Mouse (Mus musculus) thymus, postnatal 25 days (tissue): Measurements from ENCODE around the gene Ece1.

Experiments
- DNase-seq: peaks from one replicate; pipeline ENCODE4 v3.0.0; 2022

Ece1 gene

DNA sequence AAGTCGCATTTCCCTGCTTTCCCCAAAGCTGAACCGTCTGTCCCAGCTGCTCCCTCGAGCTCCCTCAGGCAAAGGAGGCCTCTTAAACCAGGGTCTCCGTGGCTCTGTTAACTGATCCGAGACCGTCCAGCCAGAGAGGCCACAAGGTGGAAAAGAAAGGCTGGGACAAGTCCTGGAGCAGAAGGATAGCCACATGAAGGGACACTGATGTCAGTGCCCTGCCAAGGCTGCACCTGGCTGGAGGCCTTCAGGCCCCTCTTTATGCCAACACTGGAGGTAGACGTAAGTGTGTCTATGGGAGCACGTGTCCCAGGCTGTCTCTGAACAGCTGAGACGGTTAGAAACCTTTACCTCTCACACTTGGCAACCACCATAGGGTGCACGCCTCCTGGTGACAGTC, 57.1 kb downstream of the Ece1 start:
- no peak for DNase-seq

DNA sequence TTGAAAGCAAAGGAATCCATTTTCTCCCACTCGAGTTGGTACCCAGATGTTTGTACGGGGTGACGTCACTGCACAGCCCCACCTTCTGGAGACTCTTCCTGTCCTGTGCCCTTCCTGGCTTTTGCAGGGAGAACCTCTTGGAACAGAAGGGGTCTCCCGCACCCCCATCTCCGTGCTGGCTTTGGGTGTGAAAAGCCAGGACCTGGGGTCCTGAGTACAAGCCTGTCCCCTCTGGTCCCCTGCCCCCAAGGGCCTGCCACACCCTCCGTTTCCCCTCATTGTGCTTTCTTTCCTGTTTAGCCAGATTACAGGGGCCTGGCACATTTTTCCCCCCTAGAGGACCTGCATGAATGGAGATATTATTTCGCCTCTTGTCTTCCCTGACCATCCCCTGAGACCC, 58.0 kb downstream of the Ece1 start:
- DNase-seq, result no peak

DNA sequence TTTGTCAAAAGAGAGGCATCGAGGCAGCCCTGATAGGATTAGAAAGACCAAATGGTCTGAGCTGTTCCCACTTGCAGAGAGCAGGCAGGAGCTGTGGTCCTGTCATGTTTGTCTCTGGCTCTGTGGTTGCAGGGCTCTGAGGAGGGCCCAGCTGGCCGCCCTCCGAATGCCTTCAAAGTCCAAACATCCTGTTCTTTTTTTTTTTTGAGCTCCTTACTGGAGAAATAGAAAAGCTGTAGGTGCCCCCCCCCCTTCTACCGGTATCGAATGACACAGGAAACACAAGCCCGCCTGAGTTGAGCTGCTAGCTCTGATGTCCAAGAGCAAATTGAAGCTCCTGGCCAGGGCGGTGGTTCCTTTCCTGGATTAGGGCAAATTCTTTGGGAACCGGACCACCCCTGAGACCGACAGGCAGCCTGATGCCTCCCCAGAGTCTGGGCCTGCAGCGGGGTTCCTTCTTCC, 58.5 kb downstream of the Ece1 start:
- DNase-seq, result no peak

DNA sequence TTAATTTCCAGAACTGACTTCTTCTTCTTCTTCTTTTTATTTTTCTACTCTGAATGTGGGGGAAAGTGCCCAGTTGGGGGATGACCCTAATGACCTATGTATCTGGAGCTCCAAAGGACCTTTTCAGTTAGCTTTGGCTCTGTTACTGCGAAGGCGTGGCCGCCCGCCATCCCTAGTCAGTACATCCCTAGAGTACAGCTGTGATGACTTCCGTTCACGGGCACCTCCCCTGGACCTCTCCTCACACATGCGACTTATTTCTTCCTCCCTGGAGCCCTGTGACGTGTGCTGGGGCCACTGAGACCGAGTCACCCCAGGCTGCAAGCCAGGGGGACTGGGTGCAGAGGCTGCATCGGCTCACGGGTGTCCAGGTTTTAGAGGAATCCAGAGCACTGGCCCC, 59.5 kb downstream of the Ece1 start:
- no peak for DNase-seq

DNA sequence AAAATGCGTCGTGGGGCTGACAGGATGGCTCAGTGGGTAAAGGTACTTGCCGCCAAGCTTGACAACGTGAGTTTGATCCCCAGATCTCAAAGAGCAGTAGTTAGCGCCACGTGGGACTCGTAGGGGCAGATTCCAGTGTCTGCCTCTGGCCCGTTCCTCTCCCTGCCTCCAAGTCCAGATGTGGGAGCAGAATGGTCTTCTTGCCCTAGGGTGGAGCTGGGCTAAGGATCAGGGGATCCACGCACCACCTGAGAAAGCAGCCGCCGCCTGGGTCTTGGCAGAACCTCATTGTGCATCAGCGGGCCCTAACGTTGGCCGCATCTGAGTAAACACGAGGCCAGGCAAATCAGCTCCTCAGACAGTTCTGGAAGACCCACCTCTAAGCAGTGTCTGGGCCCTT, 61.0 kb downstream of the Ece1 start:
- no peak for DNase-seq

DNA sequence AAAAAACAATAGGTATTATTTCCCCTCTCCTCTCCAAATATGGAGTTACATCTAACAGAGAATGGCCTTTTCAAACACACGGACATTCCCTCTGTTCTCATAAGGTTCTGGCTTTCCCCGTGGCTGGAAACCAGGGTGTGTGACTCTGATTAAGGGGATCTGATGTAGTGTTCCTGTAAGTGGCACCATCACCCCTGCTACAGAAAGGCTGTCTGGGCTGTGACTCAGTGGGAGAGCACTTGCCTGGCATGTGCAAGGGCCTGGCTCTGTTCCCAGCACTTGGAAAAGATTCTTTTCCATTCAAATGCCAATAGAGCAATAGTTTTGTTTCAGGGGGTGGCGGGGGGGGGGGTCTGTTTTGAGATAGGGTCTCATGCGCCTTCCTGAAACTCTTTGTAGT, 63.1 kb downstream of the Ece1 start:
- no peak for DNase-seq

DNA sequence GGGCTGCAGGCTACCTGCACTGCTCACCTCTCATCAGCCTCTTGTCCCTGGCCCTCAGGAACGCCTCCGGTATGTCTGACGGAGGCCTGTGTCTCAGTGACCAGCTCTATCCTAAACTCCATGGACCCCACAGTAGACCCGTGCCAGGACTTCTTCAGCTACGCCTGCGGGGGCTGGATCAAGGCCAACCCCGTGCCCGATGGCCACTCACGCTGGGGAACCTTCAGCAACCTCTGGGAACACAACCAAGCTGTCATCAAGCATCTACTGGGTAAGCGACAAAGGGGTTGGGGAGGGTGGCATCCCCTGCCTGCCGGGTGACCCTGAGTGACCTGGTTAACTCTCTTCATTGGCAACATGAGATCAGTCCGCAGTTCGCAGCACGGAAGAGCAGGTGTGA, 64.1 kb downstream of the Ece1 start:
- no peak for DNase-seq

DNA sequence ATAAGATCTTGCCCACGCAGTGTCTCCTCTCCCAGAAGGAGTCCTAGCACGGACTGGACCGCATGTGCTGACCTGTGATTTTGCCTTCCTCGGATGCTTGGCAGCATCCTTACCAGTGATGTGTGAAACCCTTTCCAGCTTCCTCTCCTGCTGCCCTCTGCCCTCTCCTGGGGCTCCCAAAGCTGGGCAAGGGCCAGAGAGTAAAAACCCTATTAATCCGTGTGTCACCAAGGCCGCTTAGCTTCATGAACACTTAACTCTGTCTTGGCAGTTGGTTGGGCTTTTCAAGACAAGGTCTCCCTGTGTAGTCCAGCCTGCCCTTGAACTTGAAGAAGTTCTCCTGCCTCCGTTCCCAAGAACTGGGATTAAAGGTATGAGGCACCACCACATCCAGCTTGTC, 65.1 kb downstream of the Ece1 start:
- DNase-seq, result no peak

DNA sequence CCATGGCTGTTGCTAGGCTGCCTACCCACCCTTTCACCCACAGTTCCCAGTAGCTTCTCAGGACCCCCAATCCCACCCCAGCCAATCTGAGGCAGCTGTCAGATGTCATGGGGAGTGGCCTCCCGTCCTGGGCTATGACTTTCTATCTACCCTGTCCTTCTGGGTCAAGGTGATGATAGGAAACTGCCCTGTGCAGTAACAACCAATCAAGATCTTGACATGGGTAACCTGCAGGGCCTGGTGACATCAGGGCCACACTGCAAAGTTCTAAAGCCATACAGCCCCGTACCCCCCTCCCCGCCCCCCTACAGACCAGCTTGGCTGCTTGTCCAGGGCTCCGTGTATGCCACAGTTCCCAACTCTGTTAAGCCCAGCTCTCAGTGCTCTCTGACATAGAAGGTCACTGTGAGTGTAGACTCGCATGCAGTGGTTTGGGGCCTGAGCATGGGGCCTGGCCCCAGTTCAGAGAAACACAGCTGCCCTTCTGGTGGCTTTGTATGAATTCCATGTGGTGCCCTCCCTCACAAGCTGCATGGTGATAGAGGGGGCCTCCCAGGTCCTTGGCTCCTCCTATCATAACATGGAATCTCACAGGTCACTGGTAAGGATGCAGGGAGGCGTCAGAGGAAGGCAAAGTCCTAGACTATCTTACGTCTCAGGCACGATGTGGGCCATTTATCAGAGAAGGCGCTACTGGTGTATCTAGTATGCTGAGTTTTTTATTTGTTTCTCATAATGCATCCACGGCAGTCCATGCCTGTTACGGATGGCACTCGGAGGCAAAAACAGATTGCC, 65.9 kb downstream of the Ece1 start:
- no peak for DNase-seq

DNA sequence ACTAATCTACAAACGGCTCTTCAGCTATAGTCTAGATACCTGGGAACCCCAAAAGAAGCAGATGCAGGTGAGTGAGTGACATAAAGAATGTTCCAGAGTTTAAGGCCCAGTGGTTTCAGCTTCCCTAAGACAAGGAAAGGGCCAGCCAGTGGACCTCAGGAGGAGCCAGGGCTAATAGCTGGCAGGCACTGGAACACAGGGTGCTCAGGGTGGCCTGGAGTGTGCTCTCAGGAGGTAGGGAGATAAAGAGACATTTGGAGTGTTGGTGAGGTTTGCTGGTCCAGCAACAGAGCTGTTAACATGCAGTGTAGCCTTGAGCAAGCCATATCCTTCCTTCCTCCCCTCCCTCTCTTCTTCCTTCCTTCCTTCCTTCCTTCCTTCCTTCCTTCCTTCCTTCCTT, 66.8 kb downstream of the Ece1 start:
- DNase-seq, result no peak

DNA sequence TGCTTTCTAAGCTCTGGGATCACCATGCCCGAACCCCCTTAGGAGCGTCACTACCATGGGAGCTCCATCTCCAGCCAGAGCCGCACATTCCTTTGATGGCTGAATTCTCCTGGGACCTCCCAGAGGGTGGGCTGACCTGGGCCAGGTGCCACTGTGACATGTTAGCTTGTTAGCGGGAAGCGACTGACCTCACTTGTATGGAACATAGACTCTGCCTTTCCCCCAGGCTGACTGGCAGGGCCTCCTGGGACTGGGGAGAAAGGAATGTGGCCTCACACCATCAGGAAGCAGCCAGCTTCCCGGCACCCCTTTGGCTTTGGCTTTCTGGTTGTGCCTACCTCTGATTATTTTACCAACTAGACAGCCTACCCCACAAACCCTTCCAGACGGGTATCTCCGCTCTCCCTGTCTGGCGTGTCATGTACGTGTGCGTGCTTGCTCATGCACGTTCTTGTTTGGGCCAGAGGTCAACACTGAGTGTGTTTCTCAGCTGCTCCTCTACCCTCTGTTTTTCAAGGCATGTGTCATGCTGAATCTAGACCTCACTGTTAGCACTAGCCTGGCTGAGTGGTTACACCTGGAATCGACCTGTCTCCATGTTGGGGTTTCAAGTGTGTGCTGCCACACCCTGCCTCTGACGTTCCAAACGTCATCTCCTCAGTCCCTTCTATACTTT, 67.4 kb downstream of the Ece1 start:
- no peak for DNase-seq

DNA sequence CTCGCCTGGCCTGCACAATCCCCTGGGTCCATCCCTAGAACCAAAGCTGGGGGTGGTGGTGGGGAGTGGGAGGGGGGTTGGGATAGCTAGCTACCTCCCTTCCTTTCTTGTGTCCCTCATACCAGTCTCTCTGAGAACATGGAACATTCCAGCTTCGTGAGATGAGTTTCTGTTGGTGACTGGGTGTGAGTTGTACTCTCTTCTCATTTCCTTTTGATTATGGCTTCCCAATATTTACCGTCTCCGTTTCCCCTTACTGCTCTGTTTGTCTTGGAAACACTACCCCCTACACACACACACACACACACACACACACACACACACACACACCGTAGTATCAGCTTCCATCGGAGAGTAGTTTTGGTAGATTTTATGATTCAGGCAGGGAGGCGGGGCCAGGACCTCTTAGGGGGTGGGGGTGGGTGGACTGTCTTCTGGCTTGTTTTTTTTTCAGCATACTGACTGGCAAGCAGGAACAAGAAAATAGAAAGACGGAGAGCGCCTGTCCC, 68.5 kb downstream of the Ece1 start:
- no peak for DNase-seq

DNA sequence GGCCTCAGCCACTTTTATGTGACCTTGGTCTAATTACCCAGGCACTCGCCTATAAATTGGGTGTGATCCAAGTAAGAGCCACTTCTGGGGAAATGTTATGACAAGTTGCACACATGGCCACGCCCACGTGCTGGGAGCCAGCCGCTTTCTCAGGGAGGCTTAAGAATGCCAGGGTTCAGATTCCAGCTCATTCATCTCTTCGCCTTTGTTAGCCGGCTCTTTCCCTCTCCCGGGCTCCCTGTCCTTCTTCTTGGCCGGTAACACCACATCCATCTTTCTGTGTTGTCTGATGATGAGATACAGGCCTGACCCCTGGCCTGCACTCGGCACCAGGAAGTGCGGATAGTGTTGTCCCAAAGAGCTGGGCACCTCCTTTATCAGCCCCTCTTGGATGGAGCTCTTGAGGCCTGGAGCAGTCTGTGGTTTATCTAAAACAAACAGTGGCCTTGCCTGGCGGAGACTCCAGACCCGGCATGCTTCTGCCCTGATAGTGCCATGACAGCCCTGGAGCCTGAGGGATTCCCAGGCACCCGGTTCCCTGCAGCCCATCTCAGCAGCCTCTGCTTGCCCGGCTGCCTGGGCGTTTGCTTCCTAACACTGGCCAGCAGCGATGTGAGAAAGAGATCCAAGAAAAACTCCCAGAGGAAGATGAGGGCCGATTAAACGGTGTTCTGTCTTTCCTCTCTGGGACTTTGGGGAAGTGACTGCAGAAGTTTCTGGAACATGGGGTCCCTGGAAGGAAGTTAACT, 69.1 kb downstream of the Ece1 start:
- DNase-seq, result no peak

DNA sequence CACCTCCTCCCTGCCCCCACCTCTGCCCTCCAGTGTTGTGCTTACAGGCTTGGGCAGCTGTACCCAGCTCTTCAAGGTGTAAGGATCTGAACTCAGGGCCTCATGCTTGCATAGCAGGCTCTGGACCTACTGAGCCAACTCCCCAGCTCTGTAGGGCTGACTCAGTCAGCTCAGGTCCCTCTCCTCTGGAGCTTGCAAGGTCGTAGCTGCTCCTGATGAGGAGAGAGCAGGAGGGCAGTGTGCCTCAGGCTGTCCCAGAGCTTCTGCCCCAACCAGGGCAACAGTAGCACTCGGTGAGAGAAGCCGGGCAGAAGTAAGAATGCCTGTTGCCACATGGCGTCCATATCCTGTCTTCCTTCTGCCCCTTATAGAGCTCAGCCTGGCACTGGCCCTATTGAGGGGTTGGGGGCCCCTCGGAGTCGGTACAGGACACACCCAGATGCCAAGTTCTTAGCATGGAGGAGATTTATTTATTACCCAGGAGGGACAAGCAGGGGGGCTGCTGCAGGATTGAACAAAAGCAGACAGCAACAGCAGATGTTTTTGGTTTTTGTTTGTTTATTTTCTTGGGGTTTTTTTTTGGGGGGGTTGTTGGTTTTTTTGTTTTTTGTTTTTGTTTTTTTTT, 70.6 kb downstream of the Ece1 start:
- DNase-seq, result no peak

DNA sequence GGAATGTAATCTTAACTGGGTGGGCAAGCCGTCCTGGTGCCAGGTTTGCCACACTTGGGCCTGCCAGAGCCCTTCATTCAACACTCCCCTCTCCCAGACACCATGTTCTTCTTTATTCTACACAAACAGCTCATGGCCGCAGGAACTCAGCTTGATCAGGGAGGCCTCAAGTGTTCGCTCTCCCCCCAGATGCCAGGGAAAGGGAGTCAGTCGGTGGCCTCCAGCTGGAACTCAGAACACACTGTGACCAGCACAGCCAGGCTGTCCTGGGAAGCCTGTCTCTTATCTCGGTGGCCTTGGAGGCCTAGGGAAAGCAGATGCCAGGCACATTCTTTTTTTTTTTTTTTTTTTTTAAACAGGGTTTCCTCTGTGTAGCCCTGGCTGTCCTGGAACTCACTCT, 71.3 kb downstream of the Ece1 start:
- no peak for DNase-seq

DNA sequence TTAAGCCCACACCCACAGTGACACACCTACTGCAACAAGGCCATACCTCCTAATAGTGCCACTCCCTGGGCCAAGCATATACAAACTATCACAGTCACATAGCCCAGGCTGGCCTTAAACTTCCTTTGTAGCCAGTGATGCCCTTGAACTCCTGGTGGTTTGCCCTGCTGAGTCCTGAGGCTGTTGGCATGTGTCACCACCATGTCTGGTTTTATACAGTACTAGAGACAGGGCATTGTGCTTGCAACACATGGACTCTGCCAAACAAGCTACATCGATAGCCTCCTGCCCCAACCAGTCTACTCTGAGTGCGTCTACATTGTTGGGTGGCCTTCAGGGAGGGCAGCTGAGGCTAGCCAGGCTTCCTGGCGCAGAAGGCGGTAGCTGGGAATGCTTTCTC, 74.1 kb downstream of the Ece1 start:
- DNase-seq, result no peak

DNA sequence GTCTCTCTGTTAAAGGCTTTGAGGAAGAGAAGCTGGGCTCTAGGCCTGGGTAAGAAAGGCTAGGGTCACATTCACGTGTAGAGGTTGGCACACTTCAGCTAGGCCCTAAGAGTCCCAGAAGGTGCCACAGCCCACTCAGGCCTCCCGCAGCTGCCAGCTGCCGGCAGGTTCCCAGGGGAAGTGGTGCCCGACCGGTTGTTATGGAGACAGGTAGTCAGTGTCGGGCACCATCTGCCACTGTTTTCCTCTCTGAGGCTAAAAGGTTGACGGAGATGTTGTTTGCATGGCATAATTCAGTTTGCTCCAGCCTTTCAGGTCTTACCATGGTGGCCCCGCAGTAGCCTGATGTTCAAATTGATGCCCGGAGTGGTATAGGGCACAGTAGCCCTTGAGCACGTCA, 78.0 kb downstream of the Ece1 start:
- no peak for DNase-seq

DNA sequence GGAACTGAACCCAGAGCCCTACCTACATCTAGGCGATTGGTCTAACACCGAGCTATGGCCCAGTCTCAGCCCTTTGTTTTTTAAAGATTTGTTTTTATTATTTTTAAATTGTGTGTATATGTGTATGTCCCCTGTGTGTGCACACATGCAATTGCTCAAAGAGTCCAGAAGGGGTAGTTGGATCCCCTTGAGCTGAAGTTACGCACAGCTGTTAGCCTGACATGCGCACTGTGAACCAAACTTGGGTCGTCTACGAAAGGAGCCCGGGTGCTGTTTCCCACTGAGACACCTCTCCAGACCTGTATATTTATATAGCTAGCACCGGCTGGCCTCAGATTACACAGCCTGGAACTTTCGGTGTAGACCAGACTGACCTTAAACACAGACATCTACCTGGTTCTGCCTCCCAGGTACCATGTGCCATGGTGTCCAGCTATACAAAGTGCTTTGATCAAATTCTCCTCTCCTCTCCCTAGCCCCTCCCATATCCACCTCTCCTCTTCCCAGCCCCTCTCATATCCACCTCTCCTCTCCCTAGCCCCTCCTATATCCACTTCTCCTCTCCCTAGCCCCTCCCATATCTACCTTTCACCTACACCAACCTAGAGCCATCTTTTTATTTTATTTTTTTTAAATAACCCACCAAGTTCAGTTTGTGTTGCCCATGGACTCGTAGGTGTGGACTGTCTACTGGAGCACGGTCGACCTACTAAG, 79.3 kb downstream of the Ece1 start:
- no peak for DNase-seq

DNA sequence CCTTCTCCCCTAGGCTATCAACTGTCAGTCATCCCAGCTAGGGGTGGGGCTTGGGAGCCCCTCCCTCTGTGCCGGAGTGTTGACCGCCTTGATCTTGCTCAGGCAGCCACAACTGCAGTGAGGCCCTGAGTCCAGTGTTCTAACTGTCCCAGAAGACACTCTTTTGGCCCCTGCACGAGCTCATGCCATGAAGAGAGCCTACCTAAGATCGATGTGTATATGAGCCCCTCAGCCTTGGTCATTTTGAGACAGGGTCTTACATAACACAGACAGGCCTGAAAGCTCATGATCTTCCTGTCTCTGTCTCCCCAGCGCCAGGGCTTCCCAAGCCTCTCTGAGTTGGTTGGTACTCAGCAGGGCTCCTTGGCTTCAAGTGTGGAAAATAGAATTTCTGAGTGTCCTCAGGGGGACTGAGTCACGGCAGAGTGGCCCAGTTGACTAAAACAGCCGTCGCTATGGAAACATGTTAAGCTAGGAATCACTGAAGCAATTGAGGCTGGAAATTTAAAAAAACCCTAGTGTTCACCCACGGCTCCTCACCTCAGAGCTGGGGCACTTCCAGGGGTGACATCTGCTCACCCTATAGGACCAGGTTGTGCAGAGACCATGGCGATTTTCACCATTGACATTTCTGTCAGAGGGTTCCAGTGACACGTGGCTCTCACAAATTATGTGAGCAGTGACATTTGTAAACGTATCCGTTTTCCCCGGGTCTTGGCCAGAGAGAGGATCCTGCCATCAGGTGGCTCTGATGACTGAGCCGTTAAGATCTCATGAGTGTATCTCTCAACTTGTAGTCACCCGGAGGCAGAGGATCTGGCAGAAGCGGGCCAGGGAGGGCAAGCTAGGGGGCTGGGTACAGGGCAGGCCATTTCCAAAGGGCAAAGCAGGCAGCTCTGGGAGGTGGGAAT, 80.1 kb downstream of the Ece1 start:
- DNase-seq, result no peak

DNA sequence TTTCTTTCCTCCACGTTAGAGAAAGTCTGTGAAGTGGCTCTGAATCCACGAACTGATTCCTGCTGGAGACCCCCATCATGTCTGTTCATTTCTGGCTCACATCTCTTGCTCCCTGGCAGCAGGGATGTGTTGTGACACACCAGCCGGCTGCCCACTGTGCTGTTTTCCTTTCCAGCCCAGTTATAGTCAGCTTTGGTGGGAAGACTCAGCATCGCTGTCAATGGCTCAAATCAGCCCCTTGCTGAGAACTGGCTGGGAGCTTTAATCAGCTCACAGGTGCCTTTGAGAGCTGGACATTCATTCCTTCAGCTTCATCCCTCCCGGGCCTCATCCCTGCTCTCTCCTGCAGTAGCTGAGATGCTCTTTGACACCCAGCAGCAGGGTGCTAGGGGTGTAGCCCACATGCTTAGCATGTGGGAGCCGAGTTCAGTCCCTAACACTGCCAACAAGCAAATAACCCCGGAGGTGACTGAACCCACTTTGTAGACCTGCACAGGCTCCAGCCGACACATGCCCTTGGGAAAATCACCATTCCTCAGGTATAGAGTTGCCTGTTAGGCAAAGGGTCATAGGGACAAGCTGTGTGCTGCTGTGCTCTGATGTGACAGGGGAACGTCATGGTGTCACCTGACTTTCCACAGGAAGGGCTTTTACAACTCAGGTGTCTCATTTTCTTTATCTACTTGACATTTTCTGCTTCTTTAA, 80.9 kb downstream of the Ece1 start:
- no peak for DNase-seq

DNA sequence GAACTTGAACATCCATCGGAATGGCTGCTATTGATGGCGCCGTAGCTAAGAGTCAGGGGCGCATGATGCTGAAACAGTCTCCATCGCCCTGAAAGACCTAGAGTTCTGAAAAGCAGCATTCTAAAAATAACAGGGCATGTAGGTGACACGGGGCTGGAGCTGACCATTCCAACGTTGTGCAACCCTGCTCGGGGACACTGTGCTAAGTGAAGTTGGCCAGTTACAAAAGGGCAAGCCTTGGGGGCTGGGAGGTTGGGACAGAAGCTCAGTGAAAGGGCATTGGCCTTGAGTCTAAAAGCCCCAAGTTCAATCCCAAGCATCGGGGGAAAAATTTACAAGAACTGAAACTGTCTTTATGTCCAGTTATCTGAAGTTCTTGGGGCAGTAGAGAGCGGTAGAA, 81.5 kb downstream of the Ece1 start:
- no peak for DNase-seq
